Mouse (Mus musculus) layer of hippocampus, postnatal 14 days (tissue): ENCODE data around the gene Ugcg. TPM values are rescaled to one million over a fixed set of nuclear protein-coding genes. Genes with fewer than 3 reads are reported as not detected.

Experiments used
- DNase-seq, 2 experiments: peaks; one replicate each; pipeline ENCODE4 v3.0.0; 2021 to 2022; ENCODE audit warnings: low spot score in 2 of 2, mixed read lengths in 1 of 2
- total RNA-seq, 2 experiments: library from RNA; stranded (reverse); gene quantifications; 2 replicates each; pipeline ENCODE4 v1.2.3; 2021

Gene Ugcg
- total RNA-seq, 2 experiments from 2014 or later: 78.2 to 78.4 TPM

- DNase-seq: no peak
Measured at GRCm38 (mm10) chr4:59223055-59223615, 34.1 kb downstream of the Ugcg start.

- no peak for DNase-seq
Measured at GRCm38 (mm10) chr4:59224889-59225288, 35.8 kb downstream of the Ugcg start.

DNA sequence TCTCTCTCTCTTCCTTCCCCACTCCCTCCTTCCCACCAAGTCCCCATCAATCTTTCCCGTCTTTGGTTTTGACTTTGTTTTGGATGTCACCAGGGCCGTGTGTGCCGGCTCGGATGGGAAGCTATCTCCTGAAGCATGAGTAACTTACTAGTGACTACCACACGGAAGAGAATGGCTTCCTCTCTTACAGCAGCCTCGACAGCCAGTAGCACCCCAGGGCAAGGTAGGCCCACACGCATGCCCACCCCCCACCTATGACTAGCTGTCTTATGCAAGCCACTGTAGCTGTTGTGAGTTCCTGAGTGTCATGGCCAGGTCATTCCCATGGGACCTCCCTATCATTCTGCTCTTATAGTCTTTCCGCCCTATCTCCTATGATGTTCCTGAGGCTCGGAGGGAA is 38.0 kb downstream of the Ugcg start:
- DNase-seq: no peak

GRCm38 (mm10) chr4:59228951-59229350 is 39.9 kb downstream of the Ugcg start:
- DNase-seq: no peak

DNA sequence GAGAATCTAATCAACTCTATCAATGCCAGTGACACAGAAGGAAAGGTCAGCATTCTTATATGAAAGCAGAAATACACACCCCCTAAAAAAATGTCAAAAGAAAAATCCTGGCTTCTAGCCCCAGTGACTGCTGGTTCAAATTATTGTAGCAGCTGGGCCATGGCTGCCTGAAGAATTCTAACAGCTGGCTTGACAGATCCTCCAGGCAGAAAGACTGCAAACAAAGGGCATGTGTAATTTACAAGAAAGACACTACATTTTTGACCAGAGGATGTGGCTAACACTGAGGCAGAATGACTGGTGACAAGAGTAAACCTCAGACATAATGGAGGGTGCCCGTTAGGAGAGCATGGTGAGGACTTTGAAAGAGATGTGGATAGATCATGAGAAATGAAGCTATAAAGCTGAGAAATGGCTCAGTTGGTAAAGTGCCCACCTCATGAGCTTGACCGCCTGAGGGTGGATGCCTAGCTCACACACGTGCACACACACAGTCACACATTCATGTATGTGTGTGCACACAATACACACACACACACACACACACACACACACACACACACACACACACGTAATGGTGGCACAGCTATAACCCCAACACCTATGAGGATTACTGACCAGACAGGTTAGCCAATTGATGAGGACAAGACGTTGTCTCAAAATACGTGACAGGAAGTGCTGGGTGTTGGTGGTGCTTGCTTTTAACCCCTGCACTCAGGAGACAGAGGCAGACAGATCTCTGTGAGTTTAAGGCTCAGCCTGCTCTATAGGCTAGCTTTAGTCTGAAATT is 42.4 kb downstream of the Ugcg start:
- no peak for DNase-seq

DNA sequence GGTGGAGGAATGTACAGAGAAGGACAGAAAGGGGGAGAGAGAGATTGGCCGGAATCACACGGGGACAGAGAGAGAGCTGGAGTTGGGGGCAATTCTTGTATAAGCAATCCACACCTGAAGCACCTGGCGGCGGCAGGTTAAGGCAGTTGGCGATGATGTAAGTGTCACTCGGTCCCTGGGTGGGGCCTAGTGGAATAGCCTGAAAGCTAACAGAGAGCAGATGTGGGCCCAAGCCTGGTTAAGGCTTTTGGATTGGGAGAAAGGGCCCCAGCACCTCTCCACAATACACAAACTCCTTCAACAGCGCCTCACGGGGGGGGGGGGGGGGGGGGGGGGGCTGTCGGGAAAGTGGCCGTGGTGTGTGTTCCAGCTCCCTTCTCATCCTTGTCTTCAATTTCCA is 45.0 kb downstream of the Ugcg start:
- DNase-seq: no peak

DNA sequence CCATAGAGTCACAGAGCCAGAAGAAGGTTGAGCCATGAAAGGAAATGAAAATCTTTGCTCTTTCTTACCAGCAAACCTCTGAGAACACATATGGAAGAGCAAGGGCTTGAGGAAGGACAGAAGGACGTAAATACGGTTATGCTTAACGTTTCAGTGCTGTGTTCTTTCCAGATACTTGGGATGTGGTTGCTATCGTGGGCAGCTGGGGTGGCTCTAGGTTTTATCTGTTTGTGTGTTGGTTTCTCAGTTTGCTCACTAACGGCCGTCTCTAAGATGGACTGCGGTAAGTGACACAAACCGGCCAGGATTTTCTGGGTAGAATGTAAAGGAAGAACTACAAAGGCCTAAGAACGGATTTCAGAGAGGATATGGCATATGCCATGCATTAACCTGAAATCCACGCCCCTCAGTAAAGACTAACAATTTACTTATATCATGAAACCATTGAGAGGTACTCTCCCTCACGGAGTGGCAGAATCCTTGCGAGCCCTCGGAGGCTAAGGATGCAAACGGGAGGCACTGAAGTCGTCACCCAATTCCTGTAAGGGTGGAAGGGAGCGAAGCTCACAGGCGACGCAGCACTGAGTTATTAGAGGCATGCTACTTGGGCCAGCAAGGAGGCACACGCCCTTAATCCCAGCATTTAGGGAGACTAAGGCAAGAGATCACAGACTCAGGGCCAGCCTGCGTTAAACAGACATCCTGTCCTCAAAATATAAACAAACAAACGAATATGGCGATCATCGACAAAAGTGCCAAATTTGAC is 45.6 kb downstream of the Ugcg start:
- DNase-seq: no peak

- DNase-seq: no peak
Measured at GRCm38 (mm10) chr4:59236362-59236761, 47.3 kb downstream of the Ugcg start.

GRCm38 (mm10) chr4:59238641-59239311 is 49.7 kb downstream of the Ugcg start:
- DNase-seq: peak in 1 of 2 experiments; percentile 30

- DNase-seq: no peak
Measured at GRCm38 (mm10) chr4:59239312-59239728, 50.3 kb downstream of the Ugcg start.

GRCm38 (mm10) chr4:59240160-59240559 is 51.1 kb downstream of the Ugcg start:
- DNase-seq: no peak

GRCm38 (mm10) chr4:59241096-59241495 is 52.0 kb downstream of the Ugcg start:
- DNase-seq: no peak

DNA sequence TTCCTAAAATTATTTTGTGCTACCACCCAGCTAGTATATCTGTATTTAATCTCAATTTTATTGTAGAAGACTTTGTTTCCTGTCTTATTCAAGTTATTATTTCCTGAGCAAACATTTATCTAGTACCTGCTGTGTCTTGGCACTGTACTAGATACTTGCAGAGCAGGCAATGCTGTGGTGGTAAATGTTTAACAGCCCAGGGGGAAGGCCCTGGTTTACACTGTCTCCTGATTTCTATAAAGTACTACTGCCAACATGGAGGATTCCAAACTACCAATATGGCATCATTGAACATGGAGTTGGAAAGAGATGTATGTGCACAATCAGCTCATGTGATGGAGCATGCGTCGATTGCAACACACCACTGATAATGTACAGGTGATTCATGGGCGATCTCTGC is 53.2 kb downstream of the Ugcg start:
- DNase-seq: no peak

- DNase-seq: no peak
Measured at GRCm38 (mm10) chr4:59243802-59244493, 54.9 kb downstream of the Ugcg start.

DNA sequence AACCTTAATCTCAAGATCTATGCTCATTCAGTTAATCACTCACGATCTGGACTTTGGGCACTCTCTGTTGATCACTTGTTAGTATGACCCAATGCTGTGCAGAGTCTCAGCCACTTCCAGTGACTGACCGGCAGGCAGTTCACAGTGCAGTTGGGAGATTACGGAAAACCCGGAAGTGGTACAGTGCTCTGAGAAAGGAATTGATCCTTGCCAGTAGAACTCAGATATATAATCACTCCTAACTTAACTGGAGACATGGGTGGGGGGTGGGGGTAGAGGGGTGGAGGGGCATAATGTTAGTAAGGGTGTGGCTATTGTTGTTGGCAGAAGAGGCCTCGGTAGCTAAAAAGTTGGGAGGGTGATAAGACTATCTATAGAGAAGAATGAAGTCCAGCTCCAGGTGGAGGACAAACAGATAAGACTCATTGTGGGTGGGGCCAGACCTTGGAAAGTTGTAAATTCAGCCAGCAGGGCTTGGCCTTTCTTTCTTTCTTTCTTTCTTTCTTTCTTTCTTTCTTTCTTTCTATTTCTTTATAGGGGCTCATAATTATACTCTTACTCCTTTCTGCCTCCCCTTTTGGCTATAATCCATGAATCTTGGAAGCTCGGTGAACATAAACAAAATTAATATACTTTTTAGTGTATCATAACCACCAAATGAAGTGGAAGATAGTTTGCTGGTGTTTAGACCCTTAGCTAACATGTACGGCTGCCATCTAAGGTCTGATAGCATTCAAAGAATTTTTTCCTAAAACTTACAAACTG is 55.9 kb downstream of the Ugcg start:
- no peak for DNase-seq

- no peak for DNase-seq
Measured at GRCm38 (mm10) chr4:59245776-59246175, 56.7 kb downstream of the Ugcg start.

DNA sequence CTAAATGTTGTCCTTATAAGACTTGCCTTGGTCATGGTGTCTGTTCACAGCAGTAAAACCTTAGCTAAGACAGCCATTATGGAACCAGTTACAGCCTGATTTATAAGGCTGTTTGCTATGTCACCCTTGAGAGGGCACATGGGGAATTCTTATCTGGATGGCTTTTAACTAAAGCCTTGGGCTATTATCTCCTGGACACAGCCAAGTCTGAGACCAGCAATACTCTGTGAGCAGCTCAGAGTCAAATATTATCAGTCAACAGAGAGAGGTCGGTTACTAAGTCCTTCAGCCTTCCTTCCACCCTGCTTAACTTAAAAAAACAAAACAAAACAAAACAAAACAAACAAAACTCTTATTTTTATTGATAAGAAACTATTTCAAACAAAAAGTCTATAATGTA is 58.5 kb downstream of the Ugcg start:
- no peak for DNase-seq

- no peak for DNase-seq
Measured at GRCm38 (mm10) chr4:59248035-59248434, 59.0 kb downstream of the Ugcg start.

DNA sequence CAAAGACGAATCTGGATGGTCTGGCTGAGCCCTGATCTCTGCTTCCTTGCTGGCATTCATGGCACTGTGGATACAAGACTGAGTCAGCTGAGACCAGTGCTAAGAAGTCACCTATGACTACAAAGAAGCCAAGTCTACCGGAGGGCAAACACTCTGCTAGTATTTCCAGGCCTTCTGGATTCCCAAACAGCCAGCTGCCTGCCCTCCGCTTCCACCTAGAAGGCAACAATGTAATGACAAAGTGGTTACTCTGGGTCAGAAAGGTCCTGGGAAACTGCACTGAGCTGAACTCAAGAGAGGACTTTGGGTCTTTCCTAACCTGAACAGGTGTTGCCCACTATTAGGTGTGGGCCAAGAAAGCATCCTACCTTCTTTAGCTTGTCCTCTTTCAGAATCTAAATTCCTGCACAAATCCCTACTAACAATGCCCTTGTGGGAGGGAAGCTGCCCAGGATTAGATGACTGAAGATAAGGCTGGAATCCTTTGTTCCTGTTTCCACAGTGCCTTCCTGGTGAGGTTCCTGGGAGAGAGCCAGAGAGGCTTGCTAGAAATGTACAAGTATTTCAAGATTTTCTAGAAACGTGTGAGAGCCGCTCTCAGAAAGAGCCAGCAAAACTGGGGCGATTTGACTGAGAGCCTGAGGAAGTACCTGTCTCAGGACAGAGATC is 63.5 kb downstream of the Ugcg start:
- no peak for DNase-seq

DNA sequence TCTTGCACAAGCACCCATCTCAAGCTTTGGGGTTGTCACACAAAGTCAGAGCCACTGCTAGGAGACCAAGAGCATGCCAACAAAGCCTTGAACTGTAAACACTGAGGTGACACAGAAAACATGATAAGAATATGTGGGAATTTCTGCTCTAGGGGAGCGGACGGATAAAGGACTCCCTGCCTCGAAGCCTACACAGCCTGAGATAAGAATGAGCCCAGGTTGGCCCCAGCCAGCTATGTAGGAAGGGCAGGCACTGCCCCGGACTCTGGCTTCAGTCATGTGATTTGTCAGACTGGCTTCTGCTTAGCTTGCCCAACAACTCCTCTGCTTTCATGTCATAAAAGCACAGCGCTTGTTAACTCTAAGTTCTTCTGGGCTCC is 64.0 kb downstream of the Ugcg start:
- DNase-seq: no peak
